Mouse (Mus musculus) hindbrain, embryonic 16.5 days (tissue): ENCODE results near the gene Kdsr. TPM values are rescaled to one million over a fixed set of nuclear protein-coding genes. Genes with fewer than 3 reads are reported as not detected.

Experiments used
- ATAC-seq: fragments of 200-750 bp; cut with Nextera tagmentation; 2 replicates; pipeline ENCODE4 v1.8.0; 2017; ENCODE audit warnings: moderate TSS enrichment, moderate library complexity
- H3K27ac ChIP-seq: fragments of 300-500 bp; sonication (generic); 2 replicates; pipeline ENCODE4 v1.5.1; 2014; ENCODE audit warnings: low read depth, mild to moderate bottlenecking, control low read depth, low read length, moderate library complexity
- H3K27me3 ChIP-seq: fragments of 300-500 bp; sonication (generic); replicated peaks from 2 replicates; pipeline ENCODE4 v1.6.1; 2014; ENCODE audit warnings: low read length; ENCODE audit not compliant: control insufficient read depth, insufficient read depth
- H3K36me3 ChIP-seq: fragments of 300-500 bp; sonication (generic); 2 replicates; pipeline ENCODE4 v1.6.1; 2014; ENCODE audit warnings: mild to moderate bottlenecking, low read length, moderate library complexity, mixed read lengths; ENCODE audit not compliant: control insufficient read depth, insufficient read depth
- H3K4me1 ChIP-seq: fragments of 300-500 bp; sonication (generic); 2 replicates; pipeline ENCODE4 v1.6.1; 2014; ENCODE audit warnings: low read depth, low read length; ENCODE audit not compliant: control insufficient read depth, insufficient read depth
- H3K4me2 ChIP-seq: fragments of 300-500 bp; sonication (generic); 2 replicates; pipeline ENCODE4 v1.6.1; 2014; ENCODE audit warnings: mild to moderate bottlenecking, low read length, control low read depth, moderate library complexity
- H3K4me3 ChIP-seq: fragments of 300-500 bp; sonication (generic); 2 replicates; pipeline ENCODE4 v1.5.1; 2014; ENCODE audit warnings: mild to moderate bottlenecking, low read length, control low read depth, moderate library complexity
- H3K9ac ChIP-seq: fragments of 300-500 bp; sonication (generic); 2 replicates; pipeline ENCODE4 v1.6.1; 2014; ENCODE audit warnings: low read depth, mild to moderate bottlenecking, control low read depth, low read length, moderate library complexity
- H3K9me3 ChIP-seq: fragments of 300-500 bp; sonication (generic); 2 replicates; pipeline ENCODE4 v1.6.1; 2014; ENCODE audit warnings: mild to moderate bottlenecking, low read length, moderate library complexity; ENCODE audit not compliant: control insufficient read depth
- WGBS: fragments of 180-500 bp; shearing (Covaris S2); extraction: QIAGEN DNeasy Blood & Tissue Kit; methylation state at CpG from one replicate; pipeline ENCODE4 v1.1.7; 2014; 5-methylcytosine and 5-hydroxymethylcytosine counted together
- polyA plus RNA-seq: library from polyadenylated mRNA; unstranded; fragments of >200 nt; fragmentation: Nextera tagmentation; extraction: Ambion mirVana; gene quantifications from 2 replicates; pipeline ENCODE4 v1.2.1, GENCODE M21; 2015

Kdsr gene
- polyA plus RNA-seq, 1 experiment from 2014 or later, result 16.3 TPM

- H3K4me1 ChIP-seq, result no peaks in the 10 kb centered on the region
- peaks cover 28% of the 10 kb centered on the region for H3K36me3 ChIP-seq
- no peaks in the 10 kb centered on the region for H3K27me3 ChIP-seq
- H3K9me3 ChIP-seq, result no peaks in the 10 kb centered on the region
- no peak overlapping the region for H3K27ac ChIP-seq
- no peak overlapping the region for H3K4me2 ChIP-seq
- no peak for ATAC-seq
- H3K9ac ChIP-seq, result no peak overlapping the region
- H3K4me3 ChIP-seq, result no peak overlapping the region
These were observed 9.2 kb upstream of the Kdsr start for GRCm38 (mm10) chr1:106768773-106769172.

- no peak for ATAC-seq
- WGBS, result 97% methylated on average over 8 of the region's 8 CpGs
- peaks cover 20% of the 10 kb centered on the region for H3K36me3 ChIP-seq
These were observed 6.2 kb upstream of the Kdsr start for GRCm38 (mm10) chr1:106765771-106766170.

GRCm38 (mm10) chr1:106764846-106765245 lies 5.3 kb upstream of the Kdsr start:
- Histone ChIP-seq H3K27ac (no peak overlapping the region), H3K27me3 (no peaks in the 10 kb centered on the region), H3K4me2 (no peak overlapping the region), H3K9ac (no peak overlapping the region), H3K36me3 (peaks cover 13% of the 10 kb centered on the region), H3K9me3 (no peaks in the 10 kb centered on the region), H3K4me3 (no peak overlapping the region), H3K4me1 (no peaks in the 10 kb centered on the region; the same call in 1 of the 2 replicates)
- WGBS, result 87% methylated on average over 2 of the region's 2 CpGs
- ATAC-seq, result no peak

More at GRCm38 (mm10) chr1:106765771-106766170, 6.2 kb upstream of the Kdsr start:
- no peak overlapping the region for H3K27ac ChIP-seq
- no peaks in the 10 kb centered on the region for H3K4me1 ChIP-seq
- H3K4me2 ChIP-seq, result no peak overlapping the region
- H3K9ac ChIP-seq, result no peak overlapping the region
- H3K9me3 ChIP-seq, result no peaks in the 10 kb centered on the region
- no peak overlapping the region for H3K4me3 ChIP-seq
- H3K27me3 ChIP-seq, result no peaks in the 10 kb centered on the region

- H3K4me3 ChIP-seq, result no peak overlapping the region
- no peak overlapping the region for H3K9ac ChIP-seq
- WGBS, result 95% methylated on average over 3 of the region's 3 CpGs
- no peak for ATAC-seq
- H3K27ac ChIP-seq, result no peak overlapping the region
- peaks cover 13% of the 10 kb centered on the region for H3K36me3 ChIP-seq
- H3K9me3 ChIP-seq, result no peaks in the 10 kb centered on the region
- H3K4me2 ChIP-seq, result no peak overlapping the region
- H3K4me1 ChIP-seq, result no peaks in the 10 kb centered on the region; the same call in 1 of the 2 replicates
- no peaks in the 10 kb centered on the region for H3K27me3 ChIP-seq
These were observed 4.8 kb upstream of the Kdsr start for GRCm38 (mm10) chr1:106764281-106764680.

- 90% methylated on average over 3 of the region's 3 CpGs for WGBS
- Histone ChIP-seq H3K9me3 (no peaks in the 10 kb centered on the region), H3K4me2 (no peak overlapping the region)
These were observed 1.2 kb upstream of the Kdsr start for GRCm38 (mm10) chr1:106760750-106761149.

GRCm38 (mm10) chr1:106758734-106759571 lies 574 bp downstream of the Kdsr start:
- WGBS, result 4% methylated on average over 34 of the region's 34 CpGs
- H3K9ac ChIP-seq, result peak overlapping the region; percentile 79
- no peaks in the 10 kb centered on the region for H3K9me3 ChIP-seq
- H3K4me1 ChIP-seq, result peaks cover 12% of the 10 kb centered on the region
- peak overlapping the region; percentile 65 for H3K4me3 ChIP-seq
- H3K27ac ChIP-seq, result peak overlapping the region; percentile 89
- H3K36me3 ChIP-seq, result no peaks in the 10 kb centered on the region
- H3K27me3 ChIP-seq, result no peaks in the 10 kb centered on the region
- H3K4me2 ChIP-seq, result peak overlapping the region; percentile 99
- ATAC-seq, result peak; percentile 23

More at GRCm38 (mm10) chr1:106760750-106761149, 1.2 kb upstream of the Kdsr start:
- Histone ChIP-seq H3K4me3 (no peak overlapping the region), H3K4me1 (peaks cover 12% of the 10 kb centered on the region), H3K36me3 (peaks cover 4% of the 10 kb centered on the region; the same call in 1 of the 2 replicates), H3K27me3 (no peaks in the 10 kb centered on the region), H3K9ac (no peak overlapping the region), H3K27ac (no peak overlapping the region)
- no peak for ATAC-seq

- H3K4me3 ChIP-seq, result no peak overlapping the region
- peaks cover 3% of the 10 kb centered on the region; the same call in 1 of the 2 replicates for H3K36me3 ChIP-seq
- no peak overlapping the region for H3K9ac ChIP-seq
- WGBS, result 93% methylated on average over 4 of the region's 4 CpGs
- no peaks in the 10 kb centered on the region for H3K27me3 ChIP-seq
- no peak for ATAC-seq
- peaks cover 12% of the 10 kb centered on the region for H3K4me1 ChIP-seq
- H3K27ac ChIP-seq, result no peak overlapping the region
- H3K9me3 ChIP-seq, result no peaks in the 10 kb centered on the region
- H3K4me2 ChIP-seq, result no peak overlapping the region
These were observed 2.9 kb downstream of the Kdsr start for GRCm38 (mm10) chr1:106756633-106757032.

GRCm38 (mm10) chr1:106752013-106752412 lies 7.5 kb downstream of the Kdsr start:
- Histone ChIP-seq H3K9me3 (no peaks in the 10 kb centered on the region), H3K4me3 (no peak overlapping the region), H3K27me3 (no peaks in the 10 kb centered on the region), H3K9ac (no peak overlapping the region), H3K4me2 (no peak overlapping the region), H3K4me1 (no peaks in the 10 kb centered on the region), H3K27ac (no peak overlapping the region), H3K36me3 (peaks cover 7% of the 10 kb centered on the region)
- no peak for ATAC-seq
- 94% methylated on average over 5 of the region's 5 CpGs for WGBS

GRCm38 (mm10) chr1:106750656-106751055 lies 8.9 kb downstream of the Kdsr start:
- Histone ChIP-seq H3K4me2 (no peak overlapping the region), H3K4me3 (no peak overlapping the region), H3K4me1 (no peaks in the 10 kb centered on the region), H3K9ac (no peak overlapping the region), H3K9me3 (no peaks in the 10 kb centered on the region), H3K36me3 (peaks cover 13% of the 10 kb centered on the region), H3K27me3 (no peaks in the 10 kb centered on the region), H3K27ac (no peak overlapping the region)
- no peak for ATAC-seq
- 93% methylated on average over 1 of the region's 1 CpGs for WGBS
